Mouse (Mus musculus): ENCODE data around the gene Znhit3. TPM values are rescaled to one million over a fixed set of nuclear protein-coding genes. Genes with fewer than 3 reads are reported as not detected.
"Not testable (repeated sequence)": the region's sequence is repeated elsewhere in the genome, so short reads cannot be mapped to it uniquely, and the experiment has no call there.

The Znhit3 gene
- polyA plus RNA-seq, 1 experiment from 2014 or later = 61.8 TPM

- peaks cover 24% of the 10 kb centered on the region; the same call in 1 of the 2 replicates for H3K36me3 ChIP-seq (replicated peaks)
- peaks cover 11% of the 10 kb centered on the region for H3K4me1 ChIP-seq
- H3K9me3 ChIP-seq = no peaks in the 10 kb centered on the region
- no peak overlapping the region for H3K27ac ChIP-seq
- no peak overlapping the region for H3K9ac ChIP-seq
- WGBS = 92% methylated on average over 4 of the region's 4 CpGs
- no peak overlapping the region for H3K4me3 ChIP-seq
- ATAC-seq (replicated peaks) = no peak
- no peak overlapping the region for H3K4me2 ChIP-seq
- no peaks in the 10 kb centered on the region for H3K27me3 ChIP-seq (replicated peaks)
These were observed 30.9 kb downstream of the Znhit3 start for GRCm38 (mm10) chr11:84885238-84885637.

DNA sequence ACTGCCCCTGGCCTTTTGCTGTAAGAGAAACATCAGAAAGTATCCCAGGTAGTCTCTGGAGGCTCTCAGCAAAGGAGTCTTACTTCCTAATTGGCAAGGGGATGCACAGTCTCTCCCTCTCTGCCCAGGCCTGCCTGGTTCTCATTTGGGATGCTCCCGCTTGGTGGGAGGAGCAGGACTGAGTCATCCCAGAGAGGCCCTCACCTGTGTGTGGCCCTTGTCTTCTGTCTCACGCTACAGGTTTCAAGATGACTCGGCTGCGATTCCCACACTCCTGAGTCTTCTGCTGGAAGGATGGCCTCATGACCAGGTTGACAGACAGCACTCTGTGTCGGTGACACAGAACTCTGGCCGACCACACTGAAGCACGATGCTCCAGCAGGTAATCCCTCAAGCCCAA lies 33.8 kb downstream of the Znhit3 start:
- 95% methylated on average over 7 of the region's 7 CpGs for WGBS
- peaks cover 19% of the 10 kb centered on the region for H3K4me1 ChIP-seq
- no peak for ATAC-seq (replicated peaks)

DNA sequence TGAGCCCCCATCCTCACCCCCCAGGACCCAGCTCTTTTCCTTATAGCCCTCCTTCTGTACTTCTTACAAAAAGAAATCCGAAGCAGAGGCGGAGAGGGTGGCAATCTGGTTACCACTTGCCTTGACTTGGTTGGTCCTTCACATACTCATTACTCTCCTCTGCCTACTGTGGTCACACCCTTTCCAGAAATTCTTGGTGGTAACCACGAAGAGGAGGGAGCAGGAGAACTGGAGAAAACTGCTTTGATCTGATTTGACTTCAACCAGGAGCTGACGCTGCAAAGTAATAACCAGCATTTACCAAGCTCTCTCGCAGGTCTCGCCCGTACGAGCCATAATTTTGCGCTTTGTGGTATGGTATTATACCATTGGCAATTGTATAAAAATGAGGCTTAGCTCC lies 35.2 kb downstream of the Znhit3 start:
- H3K36me3 ChIP-seq (replicated peaks) = 0 out of 2 replicates have a peak, but pooled peaks cover 3% of the 10 kb centered on the region
- H3K4me3 ChIP-seq = peak overlapping the region; percentile 99
- no peak for ATAC-seq (replicated peaks)

More for the DNA sequence above, 33.8 kb downstream of the Znhit3 start:
- Histone ChIP-seq H3K27me3 (replicated peaks) (no peaks in the 10 kb centered on the region), H3K36me3 (replicated peaks) (0 out of 2 replicates have a peak, but pooled peaks cover 10% of the 10 kb centered on the region), H3K4me3 (no peak overlapping the region), H3K9ac (no peak overlapping the region), H3K4me2 (no peak overlapping the region), H3K27ac (no peak overlapping the region), H3K9me3 (no peaks in the 10 kb centered on the region)

GRCm38 (mm10) chr11:84880465-84880961 lies 35.7 kb downstream of the Znhit3 start:
- Histone ChIP-seq H3K9ac (peak overlapping the region; percentile 88), H3K9me3 (no peaks in the 10 kb centered on the region), H3K4me2 (peak overlapping the region; percentile 73), H3K27ac (peak overlapping the region; percentile 89), H3K4me1 (peaks cover 19% of the 10 kb centered on the region), H3K36me3 (replicated peaks) (0 out of 2 replicates have a peak, but pooled peaks cover 3% of the 10 kb centered on the region), H3K27me3 (replicated peaks) (no peaks in the 10 kb centered on the region), H3K4me3 (peak overlapping the region; percentile 99)
- peak; percentile 35; the same call in 1 of the 2 replicates for ATAC-seq (replicated peaks)
- WGBS = 1% methylated on average over 24 of the region's 24 CpGs

More for the DNA sequence above, 35.2 kb downstream of the Znhit3 start:
- peaks cover 19% of the 10 kb centered on the region for H3K4me1 ChIP-seq
- peak overlapping the region; percentile 89 for H3K27ac ChIP-seq
- peak overlapping the region; percentile 88; the same call in 1 of the 2 replicates for H3K9ac ChIP-seq
- H3K27me3 ChIP-seq (replicated peaks) = no peaks in the 10 kb centered on the region
- 64% methylated on average over 9 of the region's 9 CpGs for WGBS
- no peaks in the 10 kb centered on the region for H3K9me3 ChIP-seq
- H3K4me2 ChIP-seq = peak overlapping the region; percentile 73

GRCm38 (mm10) chr11:84879772-84880464 lies 36.2 kb downstream of the Znhit3 start, which contains the start of the genes Myo19 and Pigw:
Gene Myo19, plus strand, starts transcription at chr11:84880148.
Gene Pigw, minus strand, starts transcription at chr11:84880285.
- Histone ChIP-seq H3K36me3 (replicated peaks) (0 out of 2 replicates have a peak, but pooled peaks cover 3% of the 10 kb centered on the region), H3K4me3 (peak within 1 kb of the TSS; percentile 99)
- ATAC-seq (replicated peaks) = peak; percentile 95

GRCm38 (mm10) chr11:84879007-84879771 lies 37.0 kb downstream of the Znhit3 start:
- 0 out of 2 replicates have a peak, but pooled peaks cover 3% of the 10 kb centered on the region for H3K36me3 ChIP-seq (replicated peaks)
- no peaks in the 10 kb centered on the region for H3K9me3 ChIP-seq
- H3K9ac ChIP-seq = peak overlapping the region; percentile 88
- H3K27ac ChIP-seq = peak overlapping the region; percentile 89
- no peaks in the 10 kb centered on the region for H3K27me3 ChIP-seq (replicated peaks)
- H3K4me3 ChIP-seq = peak overlapping the region; percentile 99
- 26% methylated on average over 6 of the region's 7 CpGs for WGBS
- no peak for ATAC-seq (replicated peaks)
- H3K4me1 ChIP-seq = peaks cover 19% of the 10 kb centered on the region
- peak overlapping the region; percentile 73 for H3K4me2 ChIP-seq

More at GRCm38 (mm10) chr11:84879772-84880464, 36.2 kb downstream of the Znhit3 start, which contains the start of the genes Myo19 and Pigw:
- H3K4me1 ChIP-seq = peaks cover 19% of the 10 kb centered on the region
- peak within 1 kb of the TSS; percentile 88 for H3K9ac ChIP-seq
- H3K9me3 ChIP-seq = no peaks in the 10 kb centered on the region
- peak within 1 kb of the TSS; percentile 89 for H3K27ac ChIP-seq
- WGBS = under 1% methylated on average over 75 of the region's 81 CpGs
- H3K27me3 ChIP-seq (replicated peaks) = no peaks in the 10 kb centered on the region
- H3K4me2 ChIP-seq = peak within 1 kb of the TSS; percentile 73

GRCm38 (mm10) chr11:84876020-84876419 lies 40.1 kb downstream of the Znhit3 start:
- ATAC-seq (replicated peaks); H3K27ac ChIP-seq; H3K4me2 ChIP-seq; H3K27me3 ChIP-seq (replicated peaks); H3K9me3 ChIP-seq; H3K4me3 ChIP-seq; H3K36me3 ChIP-seq (replicated peaks); H3K9ac ChIP-seq: not testable (repeated sequence)
- 78% methylated on average over 1 of the region's 1 CpGs for WGBS
- peaks cover 20% of the 10 kb centered on the region for H3K4me1 ChIP-seq

DNA sequence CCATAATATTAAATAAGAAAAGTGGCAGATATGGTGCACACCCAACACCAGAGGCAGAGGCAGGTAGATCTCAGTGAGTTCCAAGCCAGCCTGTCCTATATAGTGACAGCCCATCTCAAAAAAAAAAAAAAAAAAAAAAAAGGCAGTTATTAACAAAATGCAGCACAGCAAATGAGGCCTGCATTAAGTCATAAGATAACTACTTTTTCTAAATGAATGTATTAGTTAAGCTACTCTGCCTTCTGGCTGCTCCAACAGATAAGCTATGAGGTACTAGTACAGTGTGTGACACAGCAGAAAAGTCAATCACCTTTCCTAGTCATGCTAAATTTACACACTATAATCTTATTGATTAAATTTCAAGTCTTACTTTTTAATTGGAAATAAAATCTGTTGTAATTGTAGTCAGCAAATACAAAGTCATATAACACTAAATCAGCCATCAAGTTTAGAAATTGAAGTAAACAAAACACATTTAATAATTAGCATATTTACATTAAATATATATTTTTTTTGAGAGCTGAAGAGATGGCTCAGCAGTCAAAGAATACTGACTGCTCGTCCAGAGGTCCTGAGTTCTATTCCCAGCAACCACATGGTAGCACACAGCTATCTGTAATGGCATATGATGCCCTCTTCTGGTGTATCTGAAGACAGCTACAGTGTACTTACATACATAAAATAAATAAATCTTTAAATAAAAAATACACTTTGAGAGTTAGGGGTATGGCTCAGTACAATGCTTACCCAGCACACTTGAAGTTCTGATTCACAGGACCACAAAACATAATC lies 42.9 kb downstream of the Znhit3 start:
- WGBS = 60% methylated on average over 1 of the region's 1 CpGs
- H3K4me3 ChIP-seq = no peak overlapping the region
- no peak overlapping the region for H3K27ac ChIP-seq
- no peaks in the 10 kb centered on the region for H3K27me3 ChIP-seq (replicated peaks)
- ATAC-seq (replicated peaks) = no peak
- no peaks in the 10 kb centered on the region for H3K9me3 ChIP-seq
- no peak overlapping the region for H3K4me2 ChIP-seq
- no peak overlapping the region for H3K9ac ChIP-seq
- H3K4me1 ChIP-seq = peaks cover 15% of the 10 kb centered on the region
- H3K36me3 ChIP-seq (replicated peaks) = no peaks in the 10 kb centered on the region

GRCm38 (mm10) chr11:84871548-84872069 lies 44.6 kb downstream of the Znhit3 start:
- Histone ChIP-seq H3K4me2 (peak overlapping the region; percentile 57), H3K9me3 (no peaks in the 10 kb centered on the region), H3K27me3 (replicated peaks) (no peaks in the 10 kb centered on the region), H3K4me1 (peaks cover 25% of the 10 kb centered on the region), H3K4me3 (peak overlapping the region; percentile 75), H3K36me3 (replicated peaks) (no peaks in the 10 kb centered on the region), H3K9ac (peak overlapping the region; percentile 93), H3K27ac (peak overlapping the region; percentile 100)
- WGBS = 75% methylated on average over 4 of the region's 4 CpGs
- ATAC-seq (replicated peaks) = no peak

DNA sequence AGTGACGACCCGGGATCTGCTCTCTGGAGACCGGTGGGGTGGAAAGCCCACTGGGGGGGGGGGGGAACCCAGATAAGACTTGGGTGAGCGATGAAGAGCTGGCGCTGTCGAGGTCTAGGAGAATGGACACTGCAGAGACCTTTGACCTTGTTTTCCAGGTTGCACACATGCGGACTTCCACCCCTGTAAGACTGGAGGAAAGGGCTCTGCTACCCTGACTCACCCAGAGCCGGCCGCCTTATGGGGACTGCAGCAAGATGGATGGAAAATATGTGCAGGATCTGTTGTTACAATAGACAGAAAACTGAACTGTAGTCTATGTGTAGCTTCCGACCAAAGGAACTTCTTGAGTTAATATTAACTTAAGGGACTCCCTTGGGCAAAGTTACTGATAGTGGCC lies 45.1 kb downstream of the Znhit3 start:
- peak overlapping the region; percentile 100 for H3K27ac ChIP-seq
- no peaks in the 10 kb centered on the region for H3K9me3 ChIP-seq
- no peaks in the 10 kb centered on the region for H3K27me3 ChIP-seq (replicated peaks)
- H3K4me2 ChIP-seq = peak overlapping the region; percentile 57
- under 1% methylated on average over 10 of the region's 10 CpGs for WGBS
- H3K4me3 ChIP-seq = peak overlapping the region; percentile 75
- ATAC-seq (replicated peaks) = peak; percentile 51
- H3K4me1 ChIP-seq = peaks cover 28% of the 10 kb centered on the region
- peak overlapping the region; percentile 93 for H3K9ac ChIP-seq
- H3K36me3 ChIP-seq (replicated peaks) = no peaks in the 10 kb centered on the region

GRCm38 (mm10) chr11:84870337-84871043 lies 45.7 kb downstream of the Znhit3 start, which contains the start of gene Ggnbp2:
Gene Ggnbp2, minus strand, starts transcription at chr11:84870817.
- Histone ChIP-seq H3K9me3 (no peaks in the 10 kb centered on the region), H3K36me3 (replicated peaks) (no peaks in the 10 kb centered on the region), H3K4me1 (peaks cover 30% of the 10 kb centered on the region), H3K4me3 (peak within 1 kb of the TSS; percentile 75), H3K9ac (peak within 1 kb of the TSS; percentile 94), H3K4me2 (peak within 1 kb of the TSS; percentile 80), H3K27ac (peak within 1 kb of the TSS; percentile 100), H3K27me3 (replicated peaks) (no peaks in the 10 kb centered on the region)
- peak; percentile 88 for ATAC-seq (replicated peaks)
- under 1% methylated on average over 52 of the region's 62 CpGs for WGBS

All from midbrain, embryonic 15.5 days (tissue).